Mouse (Mus musculus) cortical plate, adult 2 months (tissue): ENCODE data around the gene Elf1.

ENCODE experiments used
- CTCF ChIP-seq: fragments of 200-500 bp; IDR thresholded peaks from 2 replicates; pipeline ENCODE4 v1.5.1; 2011; ENCODE audit warnings: mild to moderate bottlenecking, control low read depth, low read length; ENCODE audit not compliant: insufficient read depth; ENCODE audit errors: extremely low read depth
- POLR2A ChIP-seq: fragments of 200-500 bp; IDR thresholded peaks from 2 replicates; pipeline ENCODE4 v1.6.1; 2011; ENCODE audit warnings: mild to moderate bottlenecking, low read length, control low read depth; ENCODE audit not compliant: insufficient read depth; ENCODE audit errors: extremely low read depth

DNA sequence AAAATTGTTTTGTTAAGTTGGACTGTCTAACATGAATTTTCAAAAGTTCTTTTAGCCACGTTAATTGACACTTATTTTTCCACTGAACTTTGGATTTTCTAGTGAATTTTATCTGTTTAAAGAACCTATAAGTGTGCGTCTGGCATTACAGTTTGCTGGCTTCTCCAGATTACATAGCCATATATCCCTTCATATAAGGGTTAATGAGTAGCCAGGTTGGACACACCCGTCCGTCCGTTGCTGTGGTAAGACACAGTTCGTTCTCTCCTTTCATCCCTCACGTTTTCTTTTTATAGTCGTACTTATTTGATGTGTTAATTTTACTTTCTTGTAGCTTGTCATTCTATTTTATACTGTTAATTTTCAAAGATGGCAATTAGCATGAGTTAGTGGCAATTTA lies 34.1 kb downstream of the Elf1 start:
- no peak for TF ChIP-seq POLR2A
- no peak for TF ChIP-seq CTCF
